Mouse (Mus musculus) E14TG2a.4 (cell line): Measurements from ENCODE around the gene Smap1.

Experiments used
- H3K27me3 ChIP-seq: 2 replicates; pipeline ENCODE4 v1.6.1; 2014; ENCODE audit warnings: low read length, control low read depth; ENCODE audit not compliant: insufficient read depth
- H3K36me3 ChIP-seq: 2 replicates; pipeline ENCODE4 v1.6.1; 2014; ENCODE audit warnings: low read length, control low read depth; ENCODE audit not compliant: insufficient read depth
- H3K4me1 ChIP-seq: replicated peaks from 2 replicates; pipeline ENCODE4 v1.6.1; 2014; ENCODE audit warnings: low read depth, low read length, control low read depth
- H3K4me3 ChIP-seq: replicated peaks from 2 replicates; pipeline ENCODE4 v1.5.1; 2014; ENCODE audit warnings: mild to moderate bottlenecking, low read length
- H3K9me3 ChIP-seq: 2 replicates; pipeline ENCODE4 v1.6.1; 2014; ENCODE audit warnings: low read length, control low read depth
- CTCF ChIP-seq: conservative IDR thresholded peaks from 2 replicates; pipeline ENCODE4 v1.5.1; 2014; ENCODE audit warnings: low read length
- NANOG ChIP-seq: IDR thresholded peaks from 2 replicates; pipeline ENCODE4 v1.6.1; 2014; ENCODE audit warnings: borderline replicate concordance, low read length, mixed read lengths
- POU5F1 ChIP-seq: IDR thresholded peaks from 2 replicates; pipeline ENCODE4 v1.6.1; 2014; ENCODE audit warnings: low read length, borderline replicate concordance

Gene Smap1

GRCm38 (mm10) chr1:23867350-23867862, 54.7 kb downstream of the Smap1 start:
- peaks cover 8% of the 10 kb centered on the region; the same call in 1 of the 2 replicates for H3K4me1 ChIP-seq
- no peaks in the 10 kb centered on the region for H3K27me3 ChIP-seq
- H3K9me3 ChIP-seq = no peaks in the 10 kb centered on the region
- H3K4me3 ChIP-seq = no peak overlapping the region
- TF ChIP-seq CTCF (no peak), NANOG (no peak), POU5F1 (no peak)
- peaks cover 9% of the 10 kb centered on the region; the same call in 1 of the 2 replicates for H3K36me3 ChIP-seq

- TF ChIP-seq CTCF (no peak), NANOG (no peak), POU5F1 (no peak)
- no peaks in the 10 kb centered on the region for H3K27me3 ChIP-seq
- H3K4me3 ChIP-seq = no peak overlapping the region
- peaks cover 9% of the 10 kb centered on the region; the same call in 1 of the 2 replicates for H3K36me3 ChIP-seq
- no peaks in the 10 kb centered on the region for H3K9me3 ChIP-seq
- peaks cover 8% of the 10 kb centered on the region; the same call in 1 of the 2 replicates for H3K4me1 ChIP-seq
Observed at GRCm38 (mm10) chr1:23865566-23865965, 56.6 kb downstream of the Smap1 start.

- H3K4me3 ChIP-seq = no peak overlapping the region
- TF ChIP-seq NANOG (no peak), CTCF (no peak), POU5F1 (no peak)
- peaks cover 16% of the 10 kb centered on the region; the same call in 1 of the 2 replicates for H3K36me3 ChIP-seq
- no peaks in the 10 kb centered on the region for H3K27me3 ChIP-seq
- H3K9me3 ChIP-seq = no peaks in the 10 kb centered on the region
- no peaks in the 10 kb centered on the region for H3K4me1 ChIP-seq
Observed at GRCm38 (mm10) chr1:23860944-23861343, 61.2 kb downstream of the Smap1 start.

- TF ChIP-seq POU5F1 (no peak), NANOG (no peak), CTCF (no peak)
- Histone ChIP-seq H3K4me1 (no peaks in the 10 kb centered on the region), H3K27me3 (no peaks in the 10 kb centered on the region), H3K4me3 (no peak overlapping the region), H3K36me3 (peaks cover 7% of the 10 kb centered on the region; the same call in 1 of the 2 replicates), H3K9me3 (no peaks in the 10 kb centered on the region)
Observed at GRCm38 (mm10) chr1:23855623-23856022, 66.5 kb downstream of the Smap1 start.

- Histone ChIP-seq H3K4me3 (no peak overlapping the region), H3K36me3 (peaks cover 38% of the 10 kb centered on the region), H3K4me1 (no peaks in the 10 kb centered on the region), H3K27me3 (no peaks in the 10 kb centered on the region), H3K9me3 (no peaks in the 10 kb centered on the region)
- no peak for TF ChIP-seq POU5F1
Observed at GRCm38 (mm10) chr1:23846044-23846680, 76.0 kb downstream of the Smap1 start.

GRCm38 (mm10) chr1:23845007-23845406, 77.1 kb downstream of the Smap1 start:
- Histone ChIP-seq H3K4me3 (no peak overlapping the region), H3K4me1 (no peaks in the 10 kb centered on the region), H3K27me3 (no peaks in the 10 kb centered on the region), H3K9me3 (no peaks in the 10 kb centered on the region), H3K36me3 (peaks cover 38% of the 10 kb centered on the region)
- no peak for TF ChIP-seq NANOG
- TF ChIP-seq CTCF = no peak
- no peak for TF ChIP-seq POU5F1

- TF ChIP-seq NANOG = no peak
- TF ChIP-seq CTCF = no peak
- no peak for TF ChIP-seq POU5F1
- H3K9me3 ChIP-seq = no peaks in the 10 kb centered on the region
- H3K4me3 ChIP-seq = no peak overlapping the region
- H3K36me3 ChIP-seq = peaks cover 35% of the 10 kb centered on the region
- H3K4me1 ChIP-seq = no peaks in the 10 kb centered on the region
- no peaks in the 10 kb centered on the region for H3K27me3 ChIP-seq
Observed at GRCm38 (mm10) chr1:23843790-23844189, 78.3 kb downstream of the Smap1 start.

- Histone ChIP-seq H3K27me3 (no peaks in the 10 kb centered on the region), H3K9me3 (no peaks in the 10 kb centered on the region), H3K4me3 (no peak overlapping the region)
Observed at GRCm38 (mm10) chr1:23842629-23843028, 79.5 kb downstream of the Smap1 start.

GRCm38 (mm10) chr1:23840924-23841323, 81.2 kb downstream of the Smap1 start:
- H3K27me3 ChIP-seq = no peaks in the 10 kb centered on the region
- H3K4me1 ChIP-seq = no peaks in the 10 kb centered on the region
- TF ChIP-seq POU5F1 (no peak), NANOG (no peak), CTCF (no peak)
- no peaks in the 10 kb centered on the region for H3K9me3 ChIP-seq
- H3K36me3 ChIP-seq = peaks cover 13% of the 10 kb centered on the region
- H3K4me3 ChIP-seq = no peak overlapping the region

More at GRCm38 (mm10) chr1:23842629-23843028, 79.5 kb downstream of the Smap1 start:
- TF ChIP-seq POU5F1 (no peak), NANOG (no peak), CTCF (no peak)
- H3K4me1 ChIP-seq = no peaks in the 10 kb centered on the region
- H3K36me3 ChIP-seq = peaks cover 25% of the 10 kb centered on the region
